Mouse (Mus musculus) heart, adult 11 months (tissue): ENCODE measurements around the gene Atg4d.
"Not testable (repeated sequence)": the region's sequence is repeated elsewhere in the genome, so short reads cannot be mapped to it uniquely, and the experiment has no call there.

Source experiments
- DNase-seq: peaks from one replicate; pipeline ENCODE4 v3.0.0; 2022

The Atg4d gene

DNA sequence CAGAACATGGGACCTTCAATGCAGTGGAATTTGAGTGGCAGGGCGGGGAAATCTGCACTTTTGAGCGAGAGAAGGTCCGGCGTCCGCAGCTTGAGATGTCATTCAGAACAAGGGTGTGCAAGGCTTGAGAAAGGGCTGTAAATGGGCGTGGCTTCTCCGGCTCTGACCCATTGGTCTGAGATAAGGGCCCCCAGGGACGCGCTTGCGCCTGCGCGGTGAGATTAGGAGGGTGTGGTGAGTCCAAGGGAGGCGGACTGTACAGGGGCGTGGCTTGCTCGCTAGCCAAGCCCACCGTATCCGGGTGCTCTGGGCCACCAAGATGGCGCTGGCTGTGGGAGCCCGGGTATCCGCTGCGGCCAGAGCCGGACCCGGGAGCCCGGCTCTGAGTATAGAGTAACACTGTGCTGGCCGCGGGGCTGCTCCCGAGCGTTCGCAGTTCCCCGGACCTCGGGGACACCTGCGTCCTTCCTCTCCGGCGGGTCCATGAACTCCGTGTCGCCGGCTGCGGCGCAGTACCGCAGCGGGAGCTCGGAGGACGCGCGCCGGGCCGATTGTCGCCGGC, at the start of gene Atg4d:
Gene Atg4d, plus strand, starts transcription at position 294 of the 562 bp plus-strand sequence.
- DNase-seq = peak; percentile 100

DNA sequence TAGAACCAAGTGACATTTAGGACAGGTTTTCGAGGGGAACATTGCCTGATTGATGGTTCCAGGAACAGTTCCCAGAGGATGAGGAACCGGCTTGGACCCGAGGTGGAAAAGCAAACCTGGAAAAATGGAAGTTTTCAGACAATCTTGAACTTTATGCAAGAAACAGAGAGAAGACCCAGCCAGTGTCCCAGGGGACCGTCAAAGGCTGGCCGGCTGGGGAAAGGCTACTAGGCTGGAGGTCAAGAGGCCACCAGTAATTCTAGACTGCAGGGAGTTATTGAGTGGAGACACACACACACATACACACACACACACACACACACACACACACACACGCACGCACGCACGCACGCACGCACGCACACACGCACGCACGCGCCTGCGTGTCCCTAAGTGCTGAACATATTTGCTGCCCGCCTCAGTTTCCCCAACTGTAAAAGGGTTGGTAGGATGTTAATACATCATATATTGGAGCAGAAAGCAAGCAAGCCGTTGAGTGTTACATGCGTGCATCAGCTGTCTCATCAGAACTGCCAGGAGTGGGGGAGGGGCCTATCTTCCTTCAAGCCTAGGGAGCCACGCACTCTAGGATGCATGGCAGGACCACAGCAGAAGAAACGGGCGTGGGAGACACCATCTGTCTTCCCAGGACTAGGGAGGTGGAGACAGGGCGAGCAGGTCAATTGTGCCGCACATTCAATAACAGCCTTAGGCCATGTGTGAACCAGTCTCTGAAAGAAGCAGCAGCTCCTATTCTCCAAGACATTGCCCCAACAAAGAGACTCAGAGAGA, 48.8 kb upstream of the Atg4d start:
- peak; percentile 87 for DNase-seq

DNA sequence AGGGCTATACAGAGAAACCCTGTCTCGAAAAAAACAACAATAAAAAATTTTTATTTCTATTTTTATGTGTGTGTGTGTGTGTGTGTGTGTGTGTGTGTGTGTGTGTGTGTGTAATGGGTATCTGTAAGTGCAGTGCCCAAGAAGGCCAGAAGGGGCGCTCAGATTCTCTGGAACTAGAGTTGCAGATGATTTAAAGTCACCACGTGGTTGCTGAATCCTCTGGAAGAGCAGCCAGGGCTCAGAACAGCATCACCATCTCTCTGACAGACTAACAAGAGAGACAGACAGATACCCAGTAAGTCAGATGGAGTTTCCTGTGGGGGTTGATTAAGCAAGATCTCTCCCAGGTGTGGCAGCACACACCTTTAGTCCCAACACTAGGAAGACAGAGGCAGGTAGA, 45.3 kb upstream of the Atg4d start:
- no peak for DNase-seq

DNA sequence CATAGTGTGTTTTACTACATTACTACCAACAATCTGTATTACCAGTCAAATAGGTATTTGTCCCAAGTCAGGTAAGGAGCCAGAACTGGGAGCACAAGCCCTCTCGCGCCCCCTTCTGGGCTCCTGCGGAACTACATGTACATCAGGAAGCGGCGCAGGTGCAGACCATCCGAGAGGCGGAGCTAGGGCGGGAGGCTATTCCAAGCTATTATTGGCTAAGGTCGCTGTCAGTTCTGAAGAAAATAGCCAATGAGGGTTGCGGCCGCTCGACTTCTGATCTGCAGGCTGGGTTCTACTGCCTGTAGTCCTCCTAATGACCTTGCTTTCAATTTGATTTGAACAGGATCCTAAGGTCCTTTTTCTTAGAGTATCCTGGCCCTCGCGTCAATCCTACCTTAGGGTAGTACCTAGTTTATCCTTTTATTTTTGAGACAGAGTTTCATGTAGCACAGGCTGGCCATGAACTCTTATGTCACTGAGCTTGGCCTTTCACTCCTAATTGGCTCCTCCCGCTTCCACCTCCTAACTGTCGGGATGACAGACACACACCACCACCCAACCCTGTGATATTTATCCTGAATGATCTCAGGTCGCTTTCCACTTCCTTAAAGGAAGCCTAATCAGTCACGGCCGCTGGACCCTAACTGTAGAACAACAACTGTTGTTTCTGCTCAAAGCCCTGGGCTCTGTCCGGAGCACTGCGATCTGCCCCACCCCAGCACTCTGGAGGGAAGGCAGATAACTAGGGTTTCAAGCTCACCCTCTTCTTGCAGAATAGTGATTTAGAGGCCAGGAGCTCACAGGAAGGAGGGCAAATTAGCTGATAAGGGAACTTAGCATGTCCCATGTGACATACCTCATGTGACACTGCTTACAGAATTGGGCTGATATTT, 44.4 kb upstream of the Atg4d start:
- DNase-seq = peak; percentile 99

DNA sequence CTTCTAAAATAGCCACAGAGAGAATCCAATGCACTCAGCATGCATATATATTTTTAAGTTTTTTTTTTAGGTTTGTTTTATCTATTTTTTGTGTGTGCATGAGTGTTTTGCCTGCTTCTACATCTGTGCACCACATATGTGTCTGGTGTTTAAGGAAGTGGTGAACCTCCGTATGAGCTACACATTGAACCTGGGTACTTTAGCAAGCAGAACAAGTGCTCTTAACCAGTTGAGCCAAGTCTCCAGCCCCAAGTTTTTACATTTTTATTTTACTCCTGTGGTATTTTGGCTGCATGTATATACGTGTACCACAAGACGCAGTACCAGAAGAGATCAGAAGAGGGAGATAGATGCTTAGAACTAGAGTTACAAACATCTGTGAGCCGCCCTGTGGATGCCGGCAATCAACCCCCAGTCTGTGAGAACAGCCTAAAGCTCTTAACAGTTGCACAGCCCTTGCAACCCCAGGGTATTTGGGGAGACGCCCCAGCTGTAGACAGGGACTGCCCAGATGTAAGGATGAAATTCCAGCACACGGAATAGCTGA, 43.6 kb upstream of the Atg4d start:
- DNase-seq = peak; percentile 91

DNA sequence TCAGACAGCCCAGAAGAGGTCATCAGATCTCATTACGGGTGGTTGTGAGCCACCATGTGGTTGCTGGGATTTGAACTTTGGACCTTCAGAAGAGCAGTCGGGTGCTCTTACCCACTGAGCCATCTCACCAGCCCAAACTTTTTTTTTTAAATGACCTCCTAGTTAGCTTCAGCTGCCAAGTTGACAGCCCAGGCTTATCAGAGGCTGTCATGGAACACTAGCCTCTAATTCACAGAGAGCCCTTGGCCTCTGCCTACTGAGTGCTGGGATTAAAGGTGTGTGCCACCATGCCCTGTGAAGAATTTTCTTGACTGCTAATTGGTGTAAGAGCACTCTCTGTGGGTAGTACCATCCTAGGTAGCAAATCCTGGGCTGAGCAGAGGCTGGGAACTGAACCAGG, 41.6 kb upstream of the Atg4d start:
- not testable (repeated sequence) for DNase-seq

DNA sequence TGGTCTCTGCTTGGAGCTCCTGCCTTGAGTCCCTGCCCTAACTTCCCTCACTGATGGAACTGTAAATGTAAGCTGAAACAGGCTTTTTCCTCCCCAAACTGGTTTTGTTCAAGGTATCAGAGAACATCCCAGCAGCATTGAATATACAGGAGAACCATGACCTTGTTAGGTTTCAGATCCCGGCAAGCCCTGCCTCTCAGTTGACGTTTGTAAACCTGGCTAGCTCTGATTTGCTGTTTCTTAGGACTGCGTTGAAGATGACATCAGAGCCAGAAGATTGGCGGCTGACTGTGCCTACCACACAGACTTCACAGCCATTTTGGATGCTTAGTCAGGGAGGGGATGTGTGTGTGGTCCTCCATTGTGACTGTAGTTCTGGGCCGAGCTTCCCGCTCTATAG, 41.2 kb upstream of the Atg4d start:
- DNase-seq = no peak

DNA sequence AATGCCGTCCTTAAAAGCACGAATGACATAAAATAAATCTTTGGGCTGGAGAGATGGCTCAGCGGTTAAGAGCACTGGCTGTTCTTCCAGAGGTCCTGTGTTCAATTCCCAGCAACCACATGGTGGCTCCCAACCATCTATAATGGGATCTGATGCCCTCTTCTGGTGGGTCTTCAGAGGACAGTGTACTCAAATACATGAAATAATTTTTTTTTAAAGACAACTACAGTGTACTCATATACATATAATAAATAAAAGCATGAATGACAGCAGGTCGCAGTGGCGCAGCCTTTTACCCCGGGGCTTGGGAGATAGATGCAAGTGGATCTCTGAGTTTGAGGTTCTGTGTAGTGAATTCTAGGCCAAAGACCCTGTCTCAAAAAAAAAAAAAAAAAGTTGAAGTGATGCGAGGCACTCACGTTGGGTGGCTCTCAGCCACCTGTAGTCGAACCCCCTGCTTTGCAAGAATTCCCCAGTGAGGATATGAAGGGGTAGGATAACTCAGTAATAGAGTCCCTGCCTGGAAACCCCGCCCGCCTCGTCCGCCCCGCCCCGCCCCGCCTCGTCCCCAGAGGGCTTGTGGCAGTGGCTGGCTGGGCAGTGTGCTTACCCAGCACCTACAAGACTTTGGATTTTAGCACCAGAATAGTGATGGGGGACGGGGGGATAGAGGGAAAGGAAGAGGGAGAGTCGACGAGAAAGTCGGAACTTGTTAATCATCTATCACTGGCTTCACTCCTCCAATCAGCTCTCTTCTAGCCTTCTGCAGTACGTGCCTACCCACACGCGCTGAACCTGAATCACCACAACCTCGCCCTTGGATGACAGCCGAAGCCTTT, 40.3 kb upstream of the Atg4d start:
- DNase-seq = peak; percentile 93

DNA sequence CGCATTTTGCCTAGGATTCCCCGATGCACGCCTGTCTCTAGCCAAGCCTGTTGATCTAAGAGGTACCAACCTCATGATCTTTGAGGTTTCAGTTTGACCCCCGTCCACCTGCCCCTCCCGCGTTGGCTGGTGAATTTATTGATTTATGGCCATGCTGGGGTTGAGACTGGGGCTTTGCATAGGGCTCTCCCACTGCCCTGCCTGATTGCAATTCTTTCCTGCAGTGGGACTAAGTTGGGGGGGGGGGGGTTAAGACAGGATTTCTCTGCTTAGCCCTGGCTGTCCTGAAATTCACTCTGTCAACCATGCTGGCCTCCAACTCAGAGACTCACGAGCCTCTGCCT, 39.7 kb upstream of the Atg4d start:
- DNase-seq = no peak

DNA sequence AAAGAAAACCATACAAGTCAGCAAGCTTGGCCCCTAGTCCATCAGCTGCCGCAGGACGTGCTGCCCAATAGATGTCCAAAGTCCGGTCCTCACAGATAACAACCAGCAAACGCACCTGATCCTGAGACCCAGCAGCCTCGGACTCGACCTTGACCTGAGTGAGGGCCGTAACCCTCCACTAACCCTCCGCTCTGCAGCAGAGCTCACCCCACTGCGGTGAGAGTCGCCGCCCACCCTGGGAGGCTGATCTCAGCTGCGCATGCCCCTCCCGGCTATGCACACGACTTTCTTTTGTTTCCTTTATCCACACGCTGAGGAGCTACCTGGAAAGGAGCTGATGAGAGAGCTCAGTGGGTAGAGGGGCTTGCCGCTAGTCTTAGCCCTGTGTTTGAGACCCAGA, 37.8 kb upstream of the Atg4d start:
- DNase-seq = peak; percentile 87

DNA sequence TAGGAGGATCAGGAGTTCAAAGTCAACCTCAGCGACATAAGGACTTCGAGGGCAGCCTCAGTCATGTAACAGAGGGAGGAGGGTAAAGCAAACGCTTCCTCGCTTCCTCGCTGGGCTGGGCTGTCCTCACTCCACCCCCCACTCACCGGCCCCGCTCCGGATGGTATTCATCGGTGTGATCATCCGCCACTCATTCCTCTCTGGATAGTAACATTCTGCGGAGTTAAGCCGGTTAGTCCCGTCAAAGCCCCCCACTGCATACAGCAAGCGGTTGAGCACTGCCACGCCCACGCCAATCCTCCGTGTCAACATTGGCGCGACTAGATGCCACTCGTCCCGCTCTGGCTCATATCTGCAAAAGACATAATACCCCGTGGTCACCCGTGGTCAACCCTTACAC, 33.5 kb upstream of the Atg4d start:
- DNase-seq = peak; percentile 92

DNA sequence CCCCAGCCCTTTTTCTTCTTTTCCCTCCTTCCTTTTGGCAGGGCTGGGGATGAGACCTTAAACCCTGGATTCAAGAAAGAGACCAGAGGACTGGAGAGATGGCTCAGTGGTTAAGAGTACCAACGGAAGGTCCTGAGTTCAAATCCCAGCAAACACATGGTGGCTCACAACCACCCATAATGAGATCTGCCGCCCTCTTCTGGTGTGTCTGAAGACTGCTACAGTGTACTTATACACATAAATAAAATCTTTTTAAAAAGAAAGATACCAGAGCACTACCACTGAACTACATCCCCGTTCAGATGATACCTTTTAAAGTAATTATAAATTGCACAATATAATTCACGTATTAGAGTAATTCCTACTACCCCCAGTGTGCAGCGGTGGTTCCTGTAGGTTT, 32.2 kb upstream of the Atg4d start:
- no peak for DNase-seq

DNA sequence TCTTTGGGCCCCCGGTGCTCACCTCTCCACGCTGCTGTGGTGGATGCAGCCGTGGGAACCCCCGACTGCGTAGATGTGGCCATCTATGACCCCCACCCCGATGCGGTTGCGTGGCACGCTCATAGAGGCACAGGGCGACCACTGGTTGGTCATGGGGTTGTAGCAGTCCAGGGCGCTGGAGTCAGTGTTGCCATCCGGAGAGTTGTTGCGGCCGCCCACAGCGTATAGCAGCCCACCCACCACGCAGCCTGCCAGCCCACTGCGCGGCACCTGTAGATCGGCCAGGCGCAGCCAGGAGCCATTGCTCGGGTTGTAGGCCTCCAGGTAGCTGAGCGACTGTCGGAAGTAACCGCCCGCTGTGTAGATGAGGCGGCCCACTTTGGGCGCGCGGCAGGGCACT, 31.7 kb upstream of the Atg4d start:
- peak; percentile 91 for DNase-seq

DNA sequence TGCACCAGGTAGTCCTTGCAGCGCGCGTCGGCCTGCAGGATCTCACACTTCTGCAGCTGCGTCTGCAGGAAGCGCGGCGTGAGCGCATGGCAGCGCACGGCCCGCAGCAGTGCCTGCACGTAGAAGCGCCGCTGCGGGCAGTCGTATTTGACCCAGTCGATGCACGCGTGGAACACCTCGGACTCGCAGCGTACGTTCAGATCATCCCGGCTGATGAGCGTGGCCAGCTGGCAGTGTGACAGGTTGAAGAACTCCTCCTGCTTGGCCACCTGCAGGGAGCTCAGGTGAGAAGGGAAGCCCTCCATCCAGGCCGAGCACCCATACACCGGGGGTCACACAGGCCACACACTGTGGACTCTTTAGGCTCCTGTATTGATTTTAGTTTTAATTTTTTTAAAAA, 31.3 kb upstream of the Atg4d start:
- peak; percentile 88 for DNase-seq

DNA sequence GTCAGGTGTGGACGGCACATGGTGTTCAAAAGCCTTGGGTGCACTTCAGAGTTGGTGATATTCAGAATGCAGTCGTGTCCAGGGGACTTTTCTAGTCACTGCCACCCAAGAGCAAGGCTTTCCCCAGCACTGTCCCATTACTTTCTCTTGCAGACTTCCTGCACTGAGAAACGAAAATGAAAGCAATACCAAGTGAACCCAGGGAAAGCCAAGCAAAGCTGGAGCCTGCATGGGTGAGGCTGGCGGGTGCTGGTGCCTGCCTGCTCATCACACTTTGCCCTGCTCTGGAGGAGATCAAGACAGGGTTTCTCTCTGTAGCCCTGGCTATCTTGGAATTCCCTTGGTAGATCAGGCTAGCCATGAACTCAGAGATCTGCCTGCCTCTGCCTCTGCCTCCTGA, 29.8 kb upstream of the Atg4d start:
- peak; percentile 93 for DNase-seq

DNA sequence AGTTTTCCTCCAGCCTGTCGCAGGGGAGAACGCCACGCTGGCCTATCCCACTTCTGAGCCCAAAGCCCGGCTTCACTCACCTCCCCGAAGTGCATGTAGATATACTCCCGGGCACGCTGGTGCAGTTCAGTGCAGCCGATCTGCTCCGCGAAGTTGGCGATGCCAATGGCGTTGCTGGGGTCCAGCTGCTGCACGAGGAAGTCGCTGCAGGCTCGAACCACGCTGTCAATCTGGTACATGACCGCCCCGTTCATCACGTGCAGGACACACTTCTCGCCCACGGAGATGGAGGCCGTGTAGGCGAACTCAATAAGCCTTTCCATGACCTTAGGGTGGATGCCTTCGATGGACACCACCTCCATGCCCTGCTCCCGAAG, 28.1 kb upstream of the Atg4d start:
- no peak for DNase-seq

DNA sequence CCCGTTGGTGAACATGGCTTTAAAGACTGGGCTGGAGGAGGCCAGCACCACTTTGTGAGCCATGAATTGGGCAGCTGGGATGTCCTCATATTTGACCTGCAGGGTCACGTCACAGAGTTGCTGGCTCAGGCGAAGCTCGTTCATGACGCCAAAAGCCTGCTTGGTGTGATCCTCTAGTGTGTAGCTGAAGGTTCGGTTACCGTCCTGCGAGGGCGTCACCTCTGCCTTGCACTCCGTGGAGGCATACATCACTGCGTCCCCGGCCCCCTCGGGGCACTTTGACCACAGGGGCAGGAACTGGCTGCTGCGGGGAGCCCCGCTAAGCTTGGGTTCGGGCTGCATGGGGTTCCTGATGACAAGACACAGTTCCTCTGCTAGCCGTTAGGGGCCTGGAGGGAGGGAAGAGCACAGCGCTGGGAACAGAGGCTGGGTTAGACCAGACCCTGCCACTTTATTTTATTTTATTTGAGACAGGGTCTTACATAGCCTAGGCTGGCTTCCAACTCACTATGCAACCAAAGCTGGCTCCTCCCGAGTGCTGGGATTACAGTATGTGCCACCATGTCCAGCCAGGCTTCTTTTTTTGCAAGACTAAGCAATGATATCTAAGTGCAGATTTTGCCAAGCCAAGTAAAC, 27.6 kb upstream of the Atg4d start:
- DNase-seq = peak; percentile 95

DNA sequence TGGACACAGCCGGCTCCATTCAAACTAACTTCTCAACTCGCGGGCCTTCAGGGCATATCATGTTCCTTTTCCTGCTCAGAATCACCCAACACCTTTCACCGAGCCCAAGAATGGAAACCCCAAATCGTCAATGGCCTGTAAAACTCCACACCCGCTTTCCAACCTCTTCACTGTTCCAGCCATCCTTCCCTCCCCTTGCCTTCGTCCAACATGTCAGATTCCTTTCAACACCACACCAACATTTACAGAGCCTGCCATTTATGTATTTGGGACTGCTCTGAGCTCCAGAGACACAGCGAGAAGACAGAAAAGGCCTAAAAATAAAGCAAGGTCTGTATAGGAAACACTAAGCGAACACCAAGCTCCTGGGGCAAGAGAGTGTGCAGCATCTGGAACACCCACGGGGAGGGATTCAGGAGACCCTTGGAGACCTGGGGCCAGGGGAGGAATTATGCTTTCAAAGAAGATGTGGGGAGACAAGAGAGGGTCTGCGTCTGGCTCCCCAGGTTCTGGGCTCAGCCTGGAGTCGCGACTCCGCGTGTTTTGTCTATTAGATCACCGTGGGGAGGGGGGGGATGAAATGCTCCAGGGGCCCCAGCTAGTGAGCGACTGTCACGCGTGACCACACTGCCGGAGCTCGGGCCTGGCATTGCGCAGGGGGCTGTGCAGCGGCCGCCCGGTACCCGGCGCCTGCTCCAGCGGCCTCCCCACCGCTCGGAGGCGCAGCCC, 26.9 kb upstream of the Atg4d start:
- peak; percentile 97 for DNase-seq

DNA sequence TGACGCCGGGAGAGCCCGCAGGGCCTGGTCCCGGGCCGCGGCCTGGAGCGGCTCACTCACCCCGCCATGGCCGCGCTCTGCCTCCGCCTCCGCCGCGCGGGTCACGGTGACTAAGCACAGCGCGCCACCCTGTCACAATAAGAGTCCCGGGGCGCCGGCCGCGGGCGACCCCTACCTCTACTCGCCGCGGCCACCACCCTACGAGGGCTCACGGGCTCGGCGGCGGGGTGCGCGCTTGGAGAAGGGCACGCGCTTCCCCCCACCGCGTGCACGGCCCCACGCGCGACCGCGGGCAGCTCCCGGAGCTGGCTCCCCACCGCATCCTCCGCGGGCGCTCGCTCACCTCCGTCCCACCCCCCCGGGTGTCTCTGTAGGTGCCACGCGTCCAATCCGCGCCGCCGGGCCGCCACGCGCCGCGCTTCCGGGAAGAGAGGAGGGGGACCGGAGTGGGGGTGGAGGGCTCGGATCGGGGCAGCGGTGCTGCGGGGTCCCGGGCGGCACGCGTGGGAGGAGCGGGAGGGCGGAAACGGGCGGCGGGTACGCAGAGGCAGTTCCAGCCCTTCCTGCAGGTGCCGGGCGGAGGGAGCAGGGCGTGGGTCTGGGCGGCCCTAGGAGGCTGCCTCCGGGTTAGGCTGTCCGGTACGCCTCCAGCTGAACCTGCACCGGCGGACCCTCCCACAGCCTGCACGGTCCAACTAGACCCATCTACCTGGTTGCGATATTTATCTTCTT, 26.2 kb upstream of the Atg4d start, which contains the start of gene Keap1:
Gene Keap1, minus strand, starts transcription at position 629 of the 732 bp plus-strand sequence.
- DNase-seq = peak; percentile 99

DNA sequence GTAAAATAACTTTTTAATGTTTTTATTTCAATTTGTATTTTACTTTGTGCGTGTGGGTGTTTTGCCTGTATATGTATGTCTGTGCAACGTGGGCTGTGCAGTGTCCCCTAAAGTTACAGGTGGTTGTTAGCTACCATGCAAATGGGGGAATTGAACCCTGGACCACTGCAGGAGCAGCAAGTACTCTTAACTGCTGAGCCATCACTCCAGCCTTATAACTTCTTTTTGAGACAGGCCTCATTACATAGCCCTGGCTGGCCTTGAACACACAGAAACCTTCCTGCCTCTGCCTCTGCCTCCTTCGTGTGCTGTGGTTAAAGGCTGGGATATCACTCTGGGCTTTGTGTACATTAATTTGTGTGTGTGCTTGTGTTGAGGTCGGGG, 25.6 kb upstream of the Atg4d start:
- DNase-seq = no peak

DNA sequence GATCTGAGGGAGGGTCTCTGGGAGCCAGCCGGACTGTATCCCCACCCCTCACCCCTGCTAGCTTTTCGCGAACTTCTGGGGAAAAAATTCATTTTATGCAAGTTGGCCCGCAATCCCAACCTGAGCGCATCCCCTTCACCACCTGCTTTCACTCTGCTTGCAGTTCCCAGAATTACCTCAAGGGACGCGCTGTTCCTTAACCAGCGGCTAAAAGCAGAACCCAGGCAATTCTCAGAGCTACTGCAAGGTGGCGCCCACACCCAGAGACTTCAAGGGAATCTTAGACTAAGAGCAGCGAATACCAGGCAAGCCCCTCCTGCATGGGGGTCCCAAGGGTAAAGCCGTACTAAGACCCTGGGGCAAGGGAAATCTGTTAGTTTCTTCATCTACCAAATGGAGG, 23.8 kb upstream of the Atg4d start:
- peak; percentile 97 for DNase-seq
